Mouse (Mus musculus): Measurements from ENCODE around the gene Cdpf1.
A peak's percentile ranks its signal among the peaks of the same experiment; 100 is the strongest.

Cdpf1 gene

GRCm38 (mm10) chr15:85811535-85812277, at the start of gene Cdpf1:
Gene Cdpf1, minus strand, starts transcription at chr15:85811697.
- DNase-seq (ENCODE audit: low spot score in 2 of 2), result peak; percentile 99

GRCm38 (mm10) chr15:85859490-85860031, 48.1 kb upstream of the Cdpf1 start, which contains the start of gene Gtse1:
Gene Gtse1, plus strand, starts transcription at chr15:85859745.
- DNase-seq (ENCODE audit: low spot score in 2 of 2), result peak; percentile 96 to 97

DNA sequence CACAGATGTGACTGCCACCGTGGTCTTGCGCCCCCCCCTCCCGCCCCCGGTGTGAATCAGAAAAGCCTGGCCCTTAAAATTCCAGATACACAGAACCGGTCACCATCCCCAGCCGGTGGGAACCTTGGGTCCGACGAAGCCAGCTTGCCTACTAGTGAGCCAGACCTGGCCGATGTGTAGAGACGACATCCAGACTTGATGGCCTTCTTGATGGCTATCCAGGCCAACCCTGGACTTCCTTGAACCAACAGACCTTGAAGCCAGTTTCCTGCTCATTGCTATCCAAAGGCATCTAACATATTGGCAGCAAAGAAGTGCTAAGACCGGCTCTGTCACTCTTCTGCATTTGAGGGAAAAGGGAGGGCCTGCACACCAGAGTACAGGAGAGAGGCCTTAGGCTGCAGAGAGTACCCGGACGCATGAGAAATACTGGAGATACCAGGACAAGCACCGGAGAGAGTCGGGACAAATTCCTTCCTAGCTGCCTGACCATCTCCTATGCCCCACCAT, 47.5 kb upstream of the Cdpf1 start:
- no peak for DNase-seq (ENCODE audit: low spot score in 2 of 2)

- no peak for DNase-seq (ENCODE audit: low spot score in 2 of 2)
Measured at GRCm38 (mm10) chr15:85851656-85852392, 40.3 kb upstream of the Cdpf1 start.

DNA sequence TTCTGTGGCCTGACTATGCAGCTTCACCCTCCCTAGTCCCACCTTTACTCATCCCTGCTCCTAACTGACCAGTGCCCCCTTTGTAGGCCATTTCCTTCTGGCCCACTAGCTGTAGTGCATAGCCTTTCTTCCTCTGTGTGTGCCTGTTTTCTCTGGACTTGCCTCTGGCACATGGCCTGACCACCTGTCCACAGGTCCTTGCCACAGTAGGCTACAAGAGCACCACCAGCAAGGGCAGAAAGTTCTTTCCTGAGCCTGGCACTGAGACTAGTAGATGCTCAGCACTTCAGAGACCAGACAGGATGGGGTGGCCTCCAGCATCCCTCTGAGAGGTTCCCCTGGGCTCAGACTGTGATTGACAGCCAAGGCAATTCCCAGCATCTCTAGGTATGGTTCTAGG, 33.6 kb upstream of the Cdpf1 start:
- DNase-seq (ENCODE audit: low spot score in 2 of 2), result no peak

- no peak for DNase-seq (ENCODE audit: low spot score in 2 of 2)
Measured at GRCm38 (mm10) chr15:85841796-85842360, 30.4 kb upstream of the Cdpf1 start.

- DNase-seq (ENCODE audit: low spot score in 2 of 2), result no peak
Measured at GRCm38 (mm10) chr15:85840983-85841382, 29.5 kb upstream of the Cdpf1 start.

GRCm38 (mm10) chr15:85836887-85837286, 25.4 kb upstream of the Cdpf1 start:
- no peak for DNase-seq (ENCODE audit: low spot score in 2 of 2)

GRCm38 (mm10) chr15:85835335-85835734, 23.8 kb upstream of the Cdpf1 start:
- DNase-seq (ENCODE audit: low spot score in 2 of 2), result no peak

DNA sequence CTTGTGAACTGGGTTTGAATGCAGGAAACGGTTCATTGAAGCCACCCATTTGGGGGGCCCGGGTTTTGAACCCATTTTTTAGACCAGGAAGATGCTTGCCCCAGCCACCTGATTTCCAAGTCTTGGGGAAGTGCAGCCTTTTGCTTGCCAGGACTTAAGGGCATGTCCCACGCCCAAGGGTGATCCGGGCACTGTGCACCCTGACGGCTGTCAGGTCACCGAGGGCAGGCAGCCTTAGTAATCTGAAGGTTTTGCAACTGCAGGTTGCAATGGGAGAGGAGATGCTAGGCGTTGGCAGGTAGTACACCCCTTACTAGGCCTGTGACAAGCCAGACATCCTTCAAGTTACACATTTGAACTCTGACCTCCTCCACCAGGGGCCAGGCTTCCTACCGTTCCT, 21.1 kb upstream of the Cdpf1 start:
- DNase-seq (ENCODE audit: low spot score in 2 of 2), result no peak

DNA sequence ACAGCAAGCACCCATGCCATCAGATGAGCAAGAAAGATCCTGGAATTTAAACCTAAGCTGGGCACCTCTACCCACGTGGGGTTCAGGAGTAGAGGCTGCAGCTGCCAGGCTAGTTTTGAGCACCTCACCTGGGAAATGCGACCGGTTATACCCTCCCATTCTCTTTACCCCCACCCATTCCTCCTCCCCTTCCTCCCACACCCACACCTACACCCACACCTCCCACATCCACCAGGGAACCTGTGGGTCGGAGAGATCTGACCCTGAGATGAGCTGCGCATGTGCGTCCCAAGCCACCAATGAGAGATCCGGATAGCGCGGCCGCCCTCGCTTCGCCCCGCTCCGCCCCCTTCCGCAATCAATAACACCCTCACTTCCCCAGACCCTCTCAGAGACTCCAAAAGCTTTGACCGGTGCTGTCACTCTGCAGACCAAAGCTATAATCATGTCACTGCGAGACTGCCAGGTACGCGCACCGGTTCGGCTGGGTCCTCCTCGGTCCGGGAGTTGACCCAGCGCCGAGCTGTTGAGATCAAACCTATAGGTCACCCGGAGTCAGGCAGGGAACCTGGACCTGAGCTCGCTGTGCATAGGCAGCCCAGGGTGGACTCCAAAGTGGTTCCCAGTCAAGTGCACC, 20.6 kb upstream of the Cdpf1 start, which contains the start of gene Ttc38:
Gene Ttc38, plus strand, starts transcription at position 353 of the 637 bp plus-strand sequence.
- DNase-seq (ENCODE audit: low spot score in 2 of 2), result peak; percentile 80 to 89

DNA sequence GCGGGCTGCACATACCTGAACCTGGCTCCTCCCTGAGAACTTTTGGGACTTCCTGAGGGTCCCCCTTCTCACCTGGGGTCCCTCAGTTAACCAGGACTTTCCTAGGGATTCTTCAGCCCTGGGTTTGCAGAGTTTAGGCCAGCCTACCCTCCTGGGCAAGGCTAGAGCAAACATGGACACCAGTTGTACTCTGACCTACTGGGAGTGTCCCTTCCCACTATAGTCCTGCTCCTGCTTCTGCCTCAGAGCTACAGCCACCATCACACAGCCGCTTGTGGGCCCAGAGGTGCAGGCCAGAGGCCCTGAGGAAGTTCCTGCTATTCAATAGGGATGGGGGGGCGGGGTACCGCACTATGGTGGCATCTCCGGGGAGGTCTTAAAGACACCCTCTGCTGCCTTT, 18.0 kb upstream of the Cdpf1 start:
- no peak for DNase-seq (ENCODE audit: low spot score in 2 of 2)

DNA sequence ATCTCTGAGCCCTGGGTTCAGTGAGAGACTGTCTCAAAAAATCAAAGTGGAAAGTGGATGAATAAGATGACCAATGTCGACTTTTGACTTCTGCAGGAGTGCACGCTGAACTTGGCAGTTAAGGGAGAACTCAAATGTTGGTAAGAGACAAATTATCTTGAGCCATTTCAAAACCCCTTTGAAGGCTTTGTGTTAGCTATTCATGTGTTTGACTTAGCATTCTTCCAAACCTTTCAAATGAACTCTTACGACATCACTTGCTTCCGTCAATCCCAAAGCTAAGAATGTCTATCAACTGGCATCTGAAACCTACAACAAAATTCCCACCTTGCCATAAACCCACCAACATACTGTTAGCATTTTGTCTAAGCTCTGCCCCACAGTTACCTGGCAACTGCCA, 16.6 kb upstream of the Cdpf1 start:
- DNase-seq (ENCODE audit: low spot score in 2 of 2), result no peak

DNA sequence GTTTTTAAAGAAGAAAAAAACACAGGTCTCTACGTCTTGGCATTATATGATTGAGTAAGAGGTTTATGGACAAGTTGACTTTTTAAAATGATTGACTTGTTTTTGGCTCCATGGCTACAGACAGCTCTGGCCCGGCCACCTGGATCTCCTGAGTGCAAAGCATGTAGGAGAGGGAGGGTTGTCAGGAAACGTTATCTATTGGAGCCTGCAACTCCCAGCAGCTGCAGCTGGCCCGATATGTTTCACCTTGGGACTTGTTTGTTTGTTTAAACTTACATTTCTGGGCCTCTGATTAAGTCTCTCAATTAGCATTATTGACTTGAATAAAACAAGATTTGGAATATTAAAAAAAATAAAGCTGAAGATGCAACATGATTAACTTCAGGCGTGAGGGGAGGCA, 15.2 kb upstream of the Cdpf1 start:
- DNase-seq (ENCODE audit: low spot score in 2 of 2), result no peak

GRCm38 (mm10) chr15:85822011-85822359, 10.5 kb upstream of the Cdpf1 start:
- no peak for DNase-seq (ENCODE audit: low spot score in 2 of 2)

DNA sequence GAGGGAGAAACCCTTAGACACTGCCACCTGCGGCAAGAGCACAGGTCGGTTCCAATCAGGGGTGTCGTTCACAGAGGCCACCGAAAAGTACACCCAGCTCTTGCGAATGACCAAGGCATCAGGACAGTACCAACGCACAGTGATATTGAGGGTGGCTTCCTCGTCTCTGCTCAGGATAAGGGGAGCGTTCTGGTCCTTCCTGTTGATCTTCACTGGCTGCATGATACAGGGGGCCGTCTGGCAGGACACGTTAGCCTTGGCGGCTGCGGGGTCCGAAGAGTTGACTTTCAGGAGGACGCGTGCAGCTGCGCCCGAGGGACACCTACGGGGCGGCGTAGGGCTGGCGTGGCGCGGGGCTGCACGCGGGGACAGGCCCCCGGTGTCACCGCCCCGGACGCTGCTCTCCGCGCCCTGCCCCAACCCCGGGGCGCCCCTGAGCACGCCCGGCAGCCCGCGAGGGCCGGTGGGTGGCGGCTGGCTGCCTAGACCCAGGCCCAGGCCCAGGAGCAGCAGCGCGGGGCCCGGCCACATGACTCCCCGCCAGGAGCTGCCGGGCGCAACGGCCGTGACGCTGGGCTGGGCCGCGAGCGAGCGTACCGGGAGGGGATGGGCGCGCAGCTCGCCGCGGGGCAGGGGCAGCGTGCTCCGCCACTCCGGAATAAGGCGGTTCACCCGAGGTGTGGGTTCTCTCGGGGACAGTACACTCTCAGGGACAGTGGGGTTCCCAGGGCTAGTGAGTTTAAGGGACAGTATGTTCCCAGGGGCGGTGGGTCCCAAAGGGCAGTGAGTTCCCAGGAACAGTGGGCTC, 9.9 kb upstream of the Cdpf1 start, which contains the start of gene Pkdrej:
Gene Pkdrej, minus strand, starts transcription at position 532 of the 808 bp plus-strand sequence.
- peak; percentile 25 to 27 for DNase-seq (ENCODE audit: low spot score in 2 of 2)

DNA sequence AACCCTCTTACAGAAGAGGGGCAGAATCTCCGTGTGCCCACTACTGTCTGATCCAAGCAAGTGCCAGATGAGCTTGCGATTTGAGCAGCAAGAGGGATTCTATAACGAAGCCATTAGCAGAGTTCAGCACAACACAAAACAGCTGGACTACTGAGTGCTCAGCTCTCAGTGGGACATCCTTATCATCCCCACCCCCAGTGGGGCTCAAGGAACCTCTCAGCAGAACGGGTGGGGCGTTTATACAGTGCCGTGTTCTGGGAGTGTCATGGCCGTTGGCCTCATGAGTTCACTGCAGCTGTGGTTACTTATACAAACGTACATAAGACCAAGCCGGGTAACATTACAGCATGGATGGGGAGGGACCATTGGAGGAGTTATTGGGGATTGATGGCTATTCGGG, 1.9 kb upstream of the Cdpf1 start:
- no peak for DNase-seq (ENCODE audit: low spot score in 2 of 2)

GRCm38 (mm10) chr15:85810806-85811521, 533 bp downstream of the Cdpf1 start:
- peak; percentile 78 to 86 for DNase-seq (ENCODE audit: low spot score in 2 of 2)

GRCm38 (mm10) chr15:85810462-85810805, 1.1 kb downstream of the Cdpf1 start:
- DNase-seq (ENCODE audit: low spot score in 2 of 2), result peak in 1 of 2 experiments; percentile 11

- DNase-seq (ENCODE audit: low spot score in 2 of 2), result no peak
Measured at GRCm38 (mm10) chr15:85809091-85809490, 2.4 kb downstream of the Cdpf1 start.
